Mouse (Mus musculus) naive thymus-derived CD4-positive, alpha-beta T cell, adult 5 months (primary cell): ENCODE measurements around the gene Greb1. TPM values are rescaled to one million over a fixed set of nuclear protein-coding genes. Genes with fewer than 3 reads are reported as not detected.

Source experiments
- polyA plus RNA-seq: library from polyadenylated mRNA; unstranded; fragments of 100-300 nt; shearing (Covaris generic); gene quantifications from one replicate; pipeline ENCODE4 v1.2.1, GENCODE M21; 2017

Gene Greb1
- 0.06 TPM for polyA plus RNA-seq

DNA sequence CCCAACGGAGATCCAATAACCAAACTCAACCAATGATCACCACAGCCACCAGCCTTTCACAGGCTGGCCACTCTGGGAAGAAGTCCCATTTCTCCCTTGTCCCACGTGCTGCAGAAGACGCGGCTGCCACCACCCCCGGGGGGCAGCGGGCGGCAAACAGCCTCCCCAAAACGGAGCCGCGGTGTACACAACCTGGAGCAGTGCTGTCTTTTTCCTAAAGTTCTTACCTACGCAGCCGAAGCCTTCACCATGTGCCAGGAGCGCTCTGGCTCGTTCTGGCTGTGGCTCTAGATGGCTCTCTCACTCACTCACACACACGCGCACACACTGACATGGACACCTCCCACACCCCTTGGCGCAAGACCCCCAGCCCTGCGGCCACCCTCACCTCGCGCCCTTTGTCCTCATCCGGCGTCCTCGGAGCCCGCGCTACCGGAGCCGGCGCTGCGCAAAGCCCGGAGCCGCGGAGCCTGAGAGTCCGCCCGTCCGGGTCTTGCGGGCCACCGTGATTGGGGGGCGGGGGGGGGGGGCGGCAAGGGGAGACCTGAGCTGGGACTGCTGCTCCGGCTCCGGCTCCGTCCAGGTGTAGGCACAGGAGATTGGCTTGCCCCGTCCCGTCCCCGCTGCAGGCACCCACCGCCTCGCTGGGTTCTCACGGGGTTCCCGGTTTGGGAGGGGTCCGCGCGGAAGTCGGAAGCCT is at the start of gene Greb1:
TSS of gene Greb1 (minus strand) at position 628 of the 700 bp plus-strand sequence.

DNA sequence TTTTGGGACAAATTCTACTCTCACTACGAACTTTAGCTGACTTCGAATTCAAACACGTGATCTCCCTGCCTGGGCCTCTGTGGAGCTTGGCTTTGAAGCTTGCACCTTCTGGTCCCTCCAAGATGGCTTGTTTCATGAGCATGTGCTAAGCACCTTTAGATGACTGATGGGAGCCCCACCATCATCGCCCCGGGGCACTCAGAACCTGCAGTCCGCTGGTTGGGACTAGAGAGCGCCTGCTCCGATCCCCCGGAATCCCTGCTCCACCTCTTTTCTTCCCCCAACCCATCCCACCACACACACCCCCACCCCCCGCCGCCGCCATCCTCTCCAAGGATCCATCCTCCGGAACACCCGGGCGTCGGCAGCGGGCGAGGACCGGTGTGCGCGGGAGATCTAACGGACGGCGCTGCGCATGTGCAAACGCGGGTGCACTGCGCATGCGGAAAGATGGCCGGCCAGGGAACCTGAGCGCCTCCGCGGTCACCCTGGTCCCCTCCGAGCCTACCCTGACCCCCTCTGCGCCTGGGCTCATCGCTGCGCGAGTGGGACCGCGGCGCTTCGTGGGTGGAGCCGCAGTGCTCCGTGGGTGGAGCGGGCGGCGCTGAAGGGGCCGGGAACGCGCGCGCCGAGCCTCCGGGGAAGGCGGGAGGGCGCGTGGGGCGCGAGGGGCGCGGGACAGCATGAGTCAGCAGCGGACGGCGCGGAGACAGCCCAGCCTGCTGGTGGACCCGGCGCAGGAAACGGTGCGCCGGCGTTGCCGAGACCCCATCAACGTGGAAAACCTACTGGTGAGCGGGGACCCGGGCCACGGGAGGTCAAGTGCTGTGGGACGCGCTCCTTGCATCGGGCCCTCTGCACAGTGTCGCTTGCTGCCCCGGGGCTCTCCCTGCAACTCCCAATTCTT is 10.1 kb upstream of the Greb1 start, which contains the start of gene E2f6:
TSS of gene E2f6 (plus strand) at position 439 of the 907 bp plus-strand sequence.

DNA sequence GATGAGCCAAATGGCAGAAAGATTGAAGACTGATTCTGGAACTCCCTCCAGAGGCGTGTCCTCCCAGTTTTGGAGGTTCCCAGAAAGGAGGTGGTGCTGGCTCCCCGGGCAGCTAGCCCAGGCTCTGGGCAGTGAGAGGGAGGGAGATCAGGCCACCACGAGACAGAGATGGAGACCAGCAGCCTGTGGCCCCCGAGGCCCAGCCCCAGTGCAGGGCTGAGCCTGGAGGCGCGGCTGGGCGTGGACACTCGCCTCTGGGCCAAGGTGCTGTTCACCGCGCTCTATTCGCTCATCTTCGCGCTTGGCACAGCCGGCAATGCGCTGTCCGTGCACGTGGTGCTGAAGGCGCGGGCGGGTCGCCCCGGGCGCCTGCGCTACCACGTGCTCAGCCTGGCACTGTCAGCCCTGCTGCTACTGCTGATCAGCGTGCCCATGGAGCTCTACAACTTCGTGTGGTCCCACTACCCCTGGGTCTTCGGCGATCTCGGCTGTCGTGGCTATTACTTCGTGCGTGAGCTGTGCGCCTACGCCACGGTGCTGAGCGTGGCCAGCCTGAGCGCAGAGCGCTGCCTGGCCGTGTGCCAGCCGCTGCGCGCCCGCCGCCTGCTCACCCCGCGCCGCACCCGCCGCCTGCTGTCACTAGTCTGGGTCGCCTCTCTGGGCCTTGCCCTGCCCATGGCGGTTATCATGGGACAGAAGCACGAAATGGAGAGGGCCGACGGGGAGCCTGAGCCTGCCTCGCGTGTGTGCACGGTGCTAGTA is 147.2 kb downstream of the Greb1 start, which contains the start of gene Ntsr2:
TSS of gene Ntsr2 (plus strand) at position 51 of the 762 bp plus-strand sequence.

Other genes with a start within 250 kb of the Greb1 start
- gene Lpin1, start 189.9 kb downstream of the Greb1 start, polyA plus RNA-seq = 42.2 TPM
- not detected for gene Ntsr2, start 147.5 kb downstream of the Greb1 start, polyA plus RNA-seq
- 13.3 TPM for gene E2f6, start 10.1 kb upstream of the Greb1 start, polyA plus RNA-seq
- 46.7 TPM for gene Rock2, start 94.0 kb upstream of the Greb1 start, polyA plus RNA-seq
- 11.8 TPM for gene Pqlc3, start 199.5 kb upstream of the Greb1 start, polyA plus RNA-seq
- gene 2410004P03Rik, start 210.8 kb upstream of the Greb1 start, polyA plus RNA-seq = 0.47 TPM